Mouse (Mus musculus): ENCODE results near the gene Dkk3. TPM values are rescaled to one million over a fixed set of nuclear protein-coding genes. Genes with fewer than 3 reads are reported as not detected.

The Dkk3 gene
- total RNA-seq, 2 experiments from 2014 or later = 246 to 273 TPM

Other genes starting within 250 kb of the Dkk3 start
- gene Usp47, start 135.6 kb downstream of the Dkk3 start, total RNA-seq (2021) = 10 to 100 TPM; 65.5 to 65.9 TPM
- 100 to 1,000 TPM; 691 to 703 TPM for gene Mical2, start 66.8 kb upstream of the Dkk3 start, total RNA-seq (2021)